Mouse (Mus musculus): ENCODE measurements at regions not wholly inside any gene's neighbourhood (a gene's known extent, or its start where the extent isn't known, plus 50 kb on each side); places are given as distances from the start of the nearest gene placed in this dataset.

DNA sequence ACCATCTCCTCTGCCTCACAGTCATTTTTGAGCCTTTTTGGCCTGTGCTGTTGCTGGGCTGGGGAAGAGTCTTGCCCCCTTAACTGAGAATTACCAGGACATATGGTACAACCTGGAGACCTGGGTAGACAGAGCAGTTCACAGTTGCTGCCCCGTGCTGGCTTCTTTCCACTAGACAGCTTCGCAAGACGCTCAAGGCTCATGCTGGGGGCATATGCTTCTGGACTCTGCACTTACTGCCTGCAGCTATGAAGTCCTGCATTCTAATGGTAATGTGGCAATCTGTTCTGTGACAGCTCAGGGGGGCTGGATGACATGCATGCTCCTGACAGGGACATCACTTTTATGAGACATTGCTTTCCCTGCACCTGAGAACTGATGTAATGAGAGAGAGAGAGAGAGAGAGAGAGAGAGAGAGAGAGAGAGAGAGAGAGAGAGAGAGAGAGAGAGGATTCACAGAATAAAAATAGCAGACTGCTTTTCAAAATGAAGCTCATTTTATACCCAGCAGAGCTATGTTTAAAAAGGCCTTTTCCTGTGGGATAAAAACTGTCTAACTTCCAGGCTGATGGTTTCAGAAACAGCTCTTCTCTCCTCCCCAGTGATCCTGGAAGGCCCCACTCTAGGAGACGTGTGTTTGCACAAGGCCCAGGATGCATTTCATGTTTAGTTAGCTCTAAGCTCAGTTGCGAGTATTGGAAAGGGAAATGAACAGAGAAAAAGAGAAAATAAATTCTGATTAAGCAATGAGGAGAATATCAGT lies 405.5 kb downstream of the Sox11 start:
- intact Hi-C loops (cut with DNase I) = no loop called here

DNA sequence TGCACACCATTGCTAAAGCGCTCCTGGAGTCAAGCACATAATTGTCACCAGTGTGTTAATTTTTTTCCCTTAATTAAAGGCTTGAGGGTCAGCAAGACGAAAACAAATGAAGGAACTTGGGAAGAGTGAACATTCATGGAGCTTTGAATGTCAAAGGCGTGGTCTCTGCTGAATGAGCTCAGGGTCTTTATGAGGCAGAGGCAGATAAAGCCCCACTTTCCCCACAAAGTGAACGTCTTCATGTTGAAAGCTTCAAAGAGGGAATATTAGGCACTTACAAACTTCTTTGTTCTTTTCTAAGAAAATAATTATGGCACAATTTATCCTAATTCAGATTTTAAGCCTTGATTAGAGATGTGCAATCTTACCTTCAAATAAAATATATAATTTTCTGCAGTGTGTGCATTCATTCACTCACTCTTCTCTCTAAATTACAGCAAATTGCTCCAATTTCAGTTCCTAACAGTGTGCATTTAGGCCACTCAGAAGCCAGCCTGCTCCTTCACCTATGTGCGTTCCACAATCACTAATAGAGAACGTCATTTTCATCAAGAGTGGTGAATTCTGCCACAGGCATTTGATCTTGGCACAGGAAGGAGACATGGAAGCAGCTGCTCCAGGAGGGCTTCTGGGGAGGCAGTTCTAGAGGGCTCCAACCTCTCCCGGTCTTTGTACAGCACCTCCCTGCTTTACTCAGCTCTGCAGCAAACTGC lies 412.1 kb downstream of the Sox11 start:
- intact Hi-C loops (cut with DNase I) = no loop called here
- no peak for DNase-seq (ENCODE audit: low spot score)

More for the DNA sequence above, 405.5 kb downstream of the Sox11 start:
- no peak for DNase-seq (ENCODE audit: low spot score)

DNA sequence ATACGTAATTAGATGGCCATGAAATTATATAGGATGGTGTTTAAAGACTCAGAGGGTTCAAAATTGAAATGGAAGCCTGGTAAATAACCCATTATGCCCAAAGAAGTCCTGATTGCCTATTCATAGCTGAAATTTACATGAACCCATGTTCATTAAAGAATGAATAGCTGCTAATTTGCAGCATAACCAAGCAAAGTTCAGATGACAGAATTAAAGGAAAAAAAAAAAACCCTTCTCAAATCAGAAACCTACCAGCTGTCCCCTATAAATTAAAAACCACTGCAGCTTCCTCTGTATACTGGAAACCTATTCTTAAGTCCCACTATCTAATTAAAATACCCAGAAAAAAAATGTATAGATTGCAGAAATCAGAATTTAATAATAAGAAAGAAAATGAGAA lies 436.2 kb downstream of the Sox11 start:
- no peak for DNase-seq (ENCODE audit: low spot score)

DNA sequence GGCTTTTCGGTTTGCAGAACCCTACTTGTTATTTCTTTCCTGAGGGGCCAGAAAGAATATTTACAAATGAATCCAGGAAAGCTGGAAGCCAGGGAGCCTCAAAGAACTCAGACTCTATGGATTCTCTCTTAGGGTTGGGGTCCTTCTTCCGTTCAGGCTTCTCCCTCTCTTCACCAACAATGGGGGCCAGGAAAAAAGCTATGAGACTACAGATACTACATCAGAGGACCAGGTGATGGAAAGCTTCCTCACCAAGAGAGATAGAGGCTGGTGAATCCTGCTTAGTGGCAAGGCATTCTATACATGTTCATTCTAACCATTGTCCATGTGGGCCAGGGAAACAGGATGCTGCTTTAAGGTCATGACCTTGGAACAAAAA lies 434.9 kb downstream of the Cmpk2 start:
- DNase-seq (ENCODE audit: low spot score) = no peak
- intact Hi-C loops (cut with DNase I) = no loop called here

More for the DNA sequence above, 436.2 kb downstream of the Sox11 start:
- intact Hi-C loops (cut with DNase I) = no loop called here

DNA sequence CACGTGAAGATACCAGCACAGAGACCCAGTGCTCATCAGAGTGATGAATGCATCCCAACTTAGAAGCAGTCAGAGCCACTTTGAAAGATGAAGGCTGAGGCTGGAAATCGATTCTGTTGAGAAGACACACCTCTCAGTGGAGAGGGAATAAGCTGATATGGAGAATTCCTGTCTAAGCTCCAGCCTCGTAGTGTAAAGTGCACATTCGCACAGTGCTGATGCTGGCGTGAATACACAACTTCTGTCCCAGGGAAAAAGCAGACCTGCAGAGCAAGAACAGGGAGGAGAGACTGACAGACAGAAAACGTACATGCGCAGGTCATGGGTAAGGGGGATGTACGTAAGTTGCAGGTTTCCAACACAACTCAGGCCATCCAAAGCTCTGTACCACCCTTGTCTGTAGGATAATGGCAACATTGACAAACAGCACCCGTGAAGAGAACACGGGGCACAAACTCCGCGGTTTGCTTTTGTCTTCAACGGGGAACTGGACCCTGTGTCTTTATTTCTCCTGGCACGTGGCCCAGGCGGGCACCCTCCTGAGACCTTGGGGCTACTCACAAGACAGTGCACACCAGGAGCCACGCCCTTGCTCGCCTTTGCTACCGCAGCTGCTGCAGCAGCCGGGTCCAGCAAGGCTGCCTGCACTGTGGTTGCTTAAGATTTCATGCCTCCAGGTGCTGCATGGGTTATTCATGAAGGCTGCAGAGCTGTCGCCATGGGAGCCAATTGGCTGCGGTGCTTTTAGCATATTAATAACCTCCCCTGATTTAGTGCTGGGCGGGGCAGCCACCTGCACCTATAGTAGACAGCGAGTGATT lies 434.3 kb downstream of the Cmpk2 start:
- DNase-seq (ENCODE audit: low spot score) = no peak
- intact Hi-C loops (cut with DNase I) = no loop called here

DNA sequence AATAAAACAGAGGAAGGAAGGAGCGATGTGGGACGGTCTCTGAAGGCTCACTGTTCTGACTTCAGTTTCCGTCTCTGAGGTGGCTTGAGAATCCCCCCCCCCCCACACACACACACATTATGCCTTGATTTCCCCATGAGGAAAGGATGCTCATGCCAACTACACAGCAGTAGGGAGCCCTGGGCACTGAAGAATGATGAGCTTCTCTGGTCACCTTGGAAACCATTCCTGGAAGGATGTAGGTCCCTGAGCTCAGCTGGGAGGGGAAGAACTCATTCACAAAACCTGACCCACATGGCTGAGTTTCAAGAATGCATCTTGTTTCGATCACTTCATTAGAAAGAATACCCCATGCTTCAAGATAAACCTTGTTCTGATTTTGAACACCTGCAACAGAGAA lies 422.2 kb downstream of the Cmpk2 start:
- DNase-seq (ENCODE audit: low spot score) = no peak

DNA sequence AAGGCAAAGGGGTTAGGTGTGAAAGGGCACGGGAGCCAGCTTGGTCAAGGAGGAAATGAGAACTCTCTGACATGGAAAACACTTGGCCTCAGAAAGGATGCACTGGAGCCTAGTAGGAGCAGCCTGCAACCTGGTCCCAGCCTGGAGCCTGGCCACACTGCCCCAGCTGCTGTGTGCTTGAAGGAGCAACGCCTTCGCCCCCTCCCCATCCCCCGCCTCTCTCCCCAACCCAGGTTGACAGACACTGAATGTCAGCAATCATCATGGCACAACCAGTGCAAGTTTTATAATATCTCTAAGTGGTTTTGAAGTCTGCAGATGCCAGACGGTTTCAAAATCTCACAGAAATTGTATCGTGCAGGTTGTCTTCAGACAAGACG lies 417.6 kb downstream of the Cmpk2 start:
- no peak for DNase-seq (ENCODE audit: low spot score)
- intact Hi-C loops (cut with DNase I) = no loop called here

More for the DNA sequence above, 422.2 kb downstream of the Cmpk2 start:
- intact Hi-C loops (cut with DNase I) = no loop called here

DNA sequence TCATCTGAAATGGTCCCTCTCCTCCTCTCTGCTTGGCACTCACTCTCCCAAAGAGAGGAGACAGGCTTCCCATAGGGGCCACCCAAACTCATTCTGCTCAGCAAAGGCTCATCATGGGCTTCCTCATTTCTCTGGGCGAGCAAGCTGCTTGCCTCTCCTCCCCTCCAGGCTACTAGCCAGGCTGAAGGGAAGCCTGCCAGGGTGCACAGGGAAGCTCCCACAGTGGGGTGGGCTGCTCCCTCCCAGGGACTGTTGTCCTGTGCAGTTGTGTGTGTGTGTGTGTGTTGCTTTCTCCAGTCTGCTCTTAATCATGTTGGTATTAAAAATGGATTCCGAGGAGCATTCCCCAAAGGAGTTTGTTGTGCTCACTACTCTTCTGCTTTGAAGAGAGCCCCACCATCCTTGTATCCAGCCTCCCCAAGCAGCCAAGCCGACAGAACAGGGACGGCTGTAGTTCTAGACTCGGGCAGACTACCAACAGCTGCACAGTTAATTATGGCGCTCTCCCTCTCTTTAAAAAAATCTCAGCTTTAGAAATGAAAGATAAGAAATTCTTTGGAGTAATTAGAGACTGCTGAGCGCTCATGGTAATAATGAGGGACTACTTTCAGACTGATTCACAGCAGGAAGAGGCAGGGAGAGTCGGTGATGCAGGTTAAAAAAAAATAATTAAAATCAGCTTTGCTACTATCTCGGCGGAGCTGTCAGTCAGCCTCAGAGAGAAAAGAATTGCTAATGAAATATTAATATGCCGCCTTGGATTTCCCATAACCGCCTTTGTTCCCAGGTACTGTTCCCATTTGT lies 417.0 kb downstream of the Cmpk2 start:
- DNase-seq (ENCODE audit: low spot score) = peak; percentile 2
- intact Hi-C loops (cut with DNase I) = no loop called here

DNA sequence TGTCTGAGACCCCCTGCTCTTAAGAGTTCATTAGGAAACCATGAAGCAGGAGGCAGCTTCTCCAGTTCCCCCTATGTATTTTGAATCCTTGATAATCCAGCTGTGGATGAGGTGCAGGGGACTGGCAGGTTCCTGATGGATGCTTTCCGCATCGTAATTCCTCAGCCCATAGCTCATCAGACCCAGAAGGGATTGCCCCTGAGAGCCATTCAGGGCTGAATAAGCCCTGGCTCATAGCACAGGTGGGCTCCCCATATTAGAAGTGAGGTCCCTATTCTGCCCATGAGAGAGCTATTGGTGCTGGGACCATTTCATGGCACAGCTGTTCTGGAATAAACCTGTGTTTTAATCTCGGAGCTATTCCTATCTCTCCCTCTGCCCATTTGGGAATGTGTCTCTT lies 416.1 kb downstream of the Cmpk2 start:
- intact Hi-C loops (cut with DNase I) = no loop called here

DNA sequence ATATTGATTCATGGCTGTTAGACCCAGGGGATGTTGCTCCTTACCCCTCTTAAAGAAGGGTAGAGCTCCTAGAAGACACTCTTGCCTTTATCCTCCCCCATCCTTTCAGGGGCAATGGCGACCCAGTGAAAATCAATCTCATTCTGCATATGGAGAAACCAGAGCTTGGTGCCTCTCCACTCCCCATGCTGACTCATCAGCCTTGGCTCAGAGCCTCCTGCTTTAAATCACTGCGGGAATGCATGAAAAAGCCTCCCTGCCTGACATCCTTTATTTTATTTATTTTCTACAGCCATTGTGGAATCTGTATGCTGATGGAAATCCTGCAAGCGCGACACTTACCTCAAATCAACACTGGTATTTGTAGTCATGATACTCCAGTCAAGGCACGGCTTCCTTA lies 415.2 kb downstream of the Cmpk2 start:
- intact Hi-C loops (cut with DNase I) = no loop called here
- no peak for DNase-seq (ENCODE audit: low spot score)

More for the DNA sequence above, 416.1 kb downstream of the Cmpk2 start:
- no peak for DNase-seq (ENCODE audit: low spot score)

DNA sequence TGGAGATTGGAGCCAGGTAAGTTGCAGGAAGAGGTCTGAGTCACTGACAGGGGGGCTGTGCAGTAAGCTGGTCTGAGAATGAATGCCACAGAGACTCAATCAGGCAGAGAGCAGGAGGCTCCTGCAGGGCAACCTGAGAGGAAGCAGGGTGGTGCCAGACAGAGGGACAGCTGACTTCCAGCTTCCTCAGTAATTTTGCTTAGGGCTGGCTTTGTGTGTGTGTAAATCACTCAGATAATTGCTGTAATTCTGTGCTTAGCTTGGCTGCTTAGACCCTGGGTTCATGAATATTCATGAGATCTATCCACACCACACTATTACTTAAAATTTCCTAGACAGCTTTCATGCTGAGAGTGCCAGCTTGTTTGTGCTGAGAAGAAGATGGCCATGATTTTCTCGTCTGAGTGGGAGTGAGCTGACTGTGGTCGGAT lies 408.7 kb downstream of the Cmpk2 start:
- intact Hi-C loops (cut with DNase I) = no loop called here
- DNase-seq (ENCODE audit: low spot score) = no peak

DNA sequence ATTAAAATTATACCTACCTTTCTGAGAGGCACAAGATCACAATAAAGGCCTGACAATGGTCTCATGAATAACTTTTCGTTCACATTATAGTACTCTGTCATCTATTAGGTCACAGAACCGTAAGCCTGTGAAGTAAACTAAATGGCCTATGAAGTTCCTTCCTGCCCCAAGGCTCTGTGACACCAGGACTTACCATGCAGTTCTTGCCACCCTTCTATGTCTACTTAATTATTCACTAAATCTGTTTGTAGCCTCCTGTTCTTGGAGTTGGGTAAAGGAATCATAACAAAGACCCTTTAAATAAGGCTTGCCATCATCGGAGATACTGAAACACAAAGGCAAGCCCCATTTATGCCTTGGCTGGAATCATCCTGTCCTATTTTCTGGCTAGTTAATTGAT lies 408.3 kb downstream of the Cmpk2 start:
- intact Hi-C loops (cut with DNase I) = no loop called here
- no peak for DNase-seq (ENCODE audit: low spot score)

DNA sequence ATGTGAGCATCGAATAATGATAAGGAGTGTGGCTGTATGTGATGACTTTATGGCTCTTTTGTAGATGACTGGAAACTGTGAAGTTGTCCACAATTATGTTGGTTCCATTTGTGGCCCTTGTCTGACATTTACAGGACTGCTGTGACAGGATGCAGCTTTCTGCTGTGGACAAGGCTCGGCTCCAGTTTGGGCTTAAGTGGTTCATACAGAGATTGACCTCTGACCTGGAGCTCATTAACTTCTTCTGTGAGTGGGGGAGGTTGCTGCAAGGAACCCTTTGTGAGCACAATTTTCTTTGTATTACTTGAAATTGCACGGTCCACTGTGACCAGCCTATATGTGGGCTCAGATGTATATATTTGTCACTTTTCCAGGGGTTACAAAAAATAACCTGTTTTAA lies 403.5 kb downstream of the Cmpk2 start:
- no peak for DNase-seq (ENCODE audit: low spot score)
- intact Hi-C loops (cut with DNase I) = no loop called here

DNA sequence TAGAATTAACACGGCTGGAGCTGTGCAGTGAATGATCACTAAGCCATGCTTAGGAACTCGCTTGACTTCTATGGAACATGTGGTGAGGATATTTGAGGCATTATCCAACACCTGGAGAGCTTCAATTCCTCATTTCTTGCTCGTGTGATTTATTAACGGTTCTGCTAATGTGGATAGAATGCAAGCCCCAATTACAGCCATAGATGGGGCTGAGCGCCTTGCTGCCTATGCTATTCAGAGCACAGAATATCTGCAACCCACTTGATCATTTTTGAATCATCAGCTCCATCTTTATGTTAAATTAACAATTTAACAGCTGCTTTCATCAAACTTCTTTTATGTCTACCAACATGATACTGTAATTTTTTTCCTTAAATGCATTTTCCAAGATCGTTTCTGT lies 398.7 kb downstream of the Cmpk2 start:
- no peak for DNase-seq (ENCODE audit: low spot score)
- intact Hi-C loops (cut with DNase I) = no loop called here

DNA sequence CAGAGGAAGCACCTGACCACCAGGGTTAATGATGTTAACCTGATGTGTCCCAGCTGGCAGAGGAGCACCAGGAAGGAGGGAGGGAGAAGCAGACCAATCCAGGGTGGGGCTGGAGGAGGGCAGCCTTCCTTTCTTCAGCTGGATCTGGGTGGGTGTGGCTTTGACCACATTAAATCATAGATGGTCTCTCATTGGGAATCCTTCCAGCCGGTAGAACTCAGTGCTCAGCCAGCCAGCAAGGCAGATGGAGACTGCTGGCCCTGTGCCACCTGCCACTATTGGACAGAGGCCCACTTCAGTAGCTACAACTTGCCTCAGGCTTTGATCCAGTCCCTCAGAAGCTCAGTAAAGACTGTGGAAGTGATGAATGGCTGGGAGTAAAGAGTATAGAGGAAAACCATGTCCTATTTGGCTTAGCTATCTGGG lies 386.1 kb downstream of the Cmpk2 start:
- intact Hi-C loops (cut with DNase I) = no loop called here
- no peak for DNase-seq (ENCODE audit: low spot score)

DNA sequence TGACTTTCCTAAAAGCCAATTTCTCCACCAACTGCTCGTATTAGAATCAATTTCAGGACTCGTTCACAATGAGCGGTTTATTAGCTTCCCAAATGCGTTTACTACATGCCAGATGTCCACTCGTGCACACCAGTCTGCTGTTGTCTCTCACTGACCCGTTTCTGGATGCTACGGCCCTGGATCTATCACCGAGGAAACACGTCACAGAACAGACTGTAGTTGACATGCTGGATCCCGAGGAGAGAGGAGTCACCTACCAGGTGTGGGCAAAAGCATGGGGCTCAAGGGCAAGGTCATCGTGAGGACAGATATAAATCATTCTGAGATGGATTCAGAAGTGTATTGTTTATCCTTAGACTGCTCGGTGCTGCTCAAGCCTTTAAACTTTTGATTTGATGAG lies 375.9 kb downstream of the Cmpk2 start:
- intact Hi-C loops (cut with DNase I) = no loop called here

DNA sequence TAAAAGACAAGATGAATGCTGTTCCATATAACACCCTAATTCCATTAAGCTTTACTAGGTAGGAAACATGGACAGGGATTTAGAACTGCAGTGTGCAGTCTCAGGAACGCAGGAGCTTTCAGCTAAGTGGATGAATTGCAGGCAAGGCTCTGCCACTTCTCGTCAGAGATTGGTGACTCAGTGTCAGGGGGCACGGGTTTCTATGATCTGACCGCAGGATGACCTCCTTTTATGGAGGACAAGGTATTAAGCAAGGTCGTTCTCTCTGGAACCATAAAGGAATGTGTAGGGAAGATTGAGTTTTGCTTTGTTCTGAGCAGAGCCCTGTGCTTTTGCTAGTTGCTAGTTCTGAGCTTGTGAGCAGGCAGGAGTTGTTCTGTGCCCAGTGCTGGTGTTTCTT lies 373.7 kb downstream of the Cmpk2 start:
- intact Hi-C loops (cut with DNase I) = no loop called here

More for the DNA sequence above, 375.9 kb downstream of the Cmpk2 start:
- DNase-seq (ENCODE audit: low spot score) = no peak

DNA sequence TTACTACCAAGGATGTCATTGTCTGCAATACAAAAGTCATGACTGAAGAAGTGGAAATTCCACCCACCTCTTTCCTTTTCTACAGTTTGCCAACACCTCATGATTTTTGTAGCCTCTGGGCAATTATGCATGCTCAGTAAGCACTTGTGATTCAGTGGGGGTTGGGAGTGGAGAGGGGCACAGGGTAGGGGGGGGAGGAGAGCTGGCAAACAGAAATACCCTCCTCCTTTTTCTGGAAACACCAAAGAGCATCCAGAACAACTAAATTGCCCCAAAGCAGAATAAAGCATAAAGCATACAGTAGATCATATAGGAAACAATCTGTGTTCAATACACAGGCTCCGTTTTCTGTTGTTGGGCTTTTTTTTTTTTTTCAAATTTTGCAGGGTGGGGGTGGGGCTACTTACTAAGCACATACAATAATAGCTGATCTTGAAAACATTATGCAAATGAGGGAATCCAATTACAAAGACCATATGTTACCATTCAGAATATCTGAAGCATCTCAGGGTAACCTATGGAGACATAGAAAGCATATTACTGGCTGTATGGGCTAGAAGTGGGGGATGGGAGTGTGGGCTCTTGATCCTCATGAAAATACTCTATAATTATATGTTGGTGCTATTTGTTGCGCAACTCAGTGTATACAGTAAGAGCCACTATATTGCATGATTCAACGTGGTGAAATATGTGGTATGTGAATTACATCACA lies 352.4 kb downstream of the Cmpk2 start:
- DNase-seq (ENCODE audit: low spot score) = no peak
- intact Hi-C loops (cut with DNase I) = no loop called here

More for the DNA sequence above, 373.7 kb downstream of the Cmpk2 start:
- no peak for DNase-seq (ENCODE audit: low spot score)

DNA sequence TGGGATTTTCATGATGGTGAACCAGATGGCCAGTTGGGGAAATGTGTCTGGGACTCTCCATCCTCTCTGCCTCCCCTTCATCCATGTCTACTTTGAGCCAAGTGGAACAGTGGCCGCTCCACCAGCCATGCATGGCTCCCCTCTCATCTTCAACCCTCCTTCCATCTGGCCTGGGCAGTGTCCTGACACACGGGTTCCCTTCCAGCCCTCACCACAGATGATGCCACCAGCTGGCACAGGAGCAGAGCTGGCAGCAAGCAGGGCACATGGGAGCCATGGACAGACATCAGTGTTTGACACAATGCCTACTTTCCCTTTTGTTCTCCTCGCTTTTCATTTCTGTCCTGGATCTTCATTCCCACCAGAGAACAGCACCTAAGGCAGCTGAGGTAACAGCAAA lies 348.9 kb downstream of the Cmpk2 start:
- intact Hi-C loops (cut with DNase I) = no loop called here
- DNase-seq (ENCODE audit: low spot score) = no peak
